Mouse (Mus musculus): Measurements from ENCODE around the gene Ppih. TPM values are rescaled to one million over a fixed set of nuclear protein-coding genes. Genes with fewer than 3 reads are reported as not detected.
"Not testable (repeated sequence)": the region's sequence is repeated elsewhere in the genome, so short reads cannot be mapped to it uniquely, and the experiment has no call there.

Ppih gene
- total RNA-seq, 1 experiment from 2014 or later, result 19.9 TPM

- DNase-seq, result peak; percentile 70
Measured at GRCm38 (mm10) chr4:119292771-119293573, 27.4 kb downstream of the Ppih start.

GRCm38 (mm10) chr4:119291921-119292320 is 28.4 kb downstream of the Ppih start:
- DNase-seq, result no peak

DNA sequence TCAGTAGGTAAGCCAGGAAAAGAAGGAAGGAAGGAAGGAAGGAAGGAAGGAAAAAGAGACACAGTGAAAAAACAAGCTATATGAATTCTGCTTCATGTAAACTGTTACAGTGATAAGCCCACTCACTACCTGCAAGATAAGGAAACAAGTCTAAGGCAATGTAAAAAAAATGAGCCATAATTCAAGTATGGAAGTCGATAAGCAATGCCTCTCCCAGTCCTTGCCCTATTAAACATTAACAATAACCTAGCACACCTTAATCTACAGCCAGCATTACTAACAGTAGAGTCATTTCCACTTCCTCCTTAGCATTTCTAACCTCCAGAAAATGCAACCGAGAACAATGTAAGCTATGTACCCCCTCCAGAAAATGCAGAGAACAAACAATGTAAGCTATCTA is 35.0 kb downstream of the Ppih start:
- no peak for DNase-seq

DNA sequence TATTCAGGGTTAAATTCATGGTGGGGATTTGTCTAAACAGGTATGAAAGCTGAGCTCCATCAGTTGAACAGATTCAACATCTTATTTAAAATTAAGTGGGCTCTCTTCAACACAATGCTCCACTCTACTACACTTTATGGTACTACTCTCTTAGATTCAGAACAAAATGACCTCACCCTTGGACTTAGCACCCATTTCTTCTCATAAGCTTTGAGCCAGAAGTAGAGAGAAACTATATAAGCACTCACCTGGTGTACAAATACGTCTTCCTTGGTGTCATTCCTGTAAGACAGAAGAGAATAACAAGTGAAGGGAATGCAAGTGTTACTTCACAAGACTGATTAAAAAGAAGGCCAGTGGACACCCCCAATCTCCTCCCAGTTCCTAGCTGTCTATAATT is 35.5 kb downstream of the Ppih start:
- DNase-seq, result no peak

DNA sequence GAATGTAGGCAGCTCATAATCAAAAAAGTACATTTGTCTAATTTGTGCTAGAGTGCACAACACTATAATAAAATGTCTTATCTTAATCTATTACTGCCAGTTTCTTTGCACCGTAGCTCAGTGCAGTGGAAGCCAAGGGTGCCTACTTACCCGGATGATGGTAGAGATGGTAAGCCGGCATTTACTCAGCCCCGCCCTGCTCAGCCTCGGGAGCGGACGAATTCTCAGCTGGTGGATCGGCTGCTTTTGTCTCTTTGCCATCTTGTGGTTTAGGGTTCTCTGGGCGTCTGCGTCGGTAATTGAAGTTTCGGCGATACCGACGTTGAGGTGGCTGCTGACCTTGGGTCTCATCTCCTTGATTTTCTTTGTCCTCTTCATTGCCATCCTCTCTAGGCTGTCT is 41.6 kb downstream of the Ppih start:
- DNase-seq, result not testable (repeated sequence)

- no peak for DNase-seq
Measured at GRCm38 (mm10) chr4:119275726-119276125, 44.6 kb downstream of the Ppih start.

GRCm38 (mm10) chr4:119275226-119275625 is 45.1 kb downstream of the Ppih start:
- DNase-seq, result no peak

- no peak for DNase-seq
Measured at GRCm38 (mm10) chr4:119274627-119275026, 45.7 kb downstream of the Ppih start.

DNA sequence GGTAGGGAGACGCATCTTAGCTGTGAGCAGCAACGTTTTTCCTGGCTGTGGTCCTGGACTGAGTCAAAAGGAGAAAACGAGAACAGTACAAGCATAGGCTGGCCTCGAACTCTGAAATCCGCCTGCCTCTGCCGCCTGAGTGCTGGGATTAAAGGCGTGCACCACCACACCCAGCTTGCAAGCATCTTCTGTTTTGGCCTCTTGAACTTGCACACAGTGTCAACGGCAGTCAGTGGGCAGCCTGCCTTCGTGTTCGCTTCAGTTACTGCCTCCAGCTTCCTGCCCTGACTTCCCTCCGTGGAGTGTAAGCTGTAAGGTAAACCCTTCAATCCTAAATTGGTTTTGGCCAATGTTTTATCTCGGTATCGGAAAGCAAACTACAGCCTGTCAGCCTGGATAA is 53.7 kb downstream of the Ppih start:
- no peak for DNase-seq

DNA sequence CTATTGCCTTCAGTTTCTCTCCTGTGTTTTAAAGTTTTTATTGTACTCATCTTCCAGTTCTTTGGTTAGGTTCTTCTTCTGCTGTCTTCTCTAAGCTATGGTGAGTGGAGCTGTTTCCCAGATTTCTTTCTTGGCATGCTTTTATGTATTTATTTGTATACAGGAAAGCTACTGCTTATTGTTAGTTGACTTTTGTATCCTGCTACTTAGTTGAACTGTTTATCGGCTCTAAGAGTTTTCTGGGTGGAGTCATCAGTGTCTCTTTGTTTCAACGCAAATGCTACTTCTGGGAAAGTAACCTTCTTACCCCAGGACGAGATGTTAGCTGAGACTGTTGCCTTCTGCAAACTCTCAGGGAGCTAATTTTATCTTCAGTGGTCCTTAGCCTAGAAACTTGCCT is 56.9 kb downstream of the Ppih start:
- no peak for DNase-seq

GRCm38 (mm10) chr4:119262483-119262882 is 57.9 kb downstream of the Ppih start:
- no peak for DNase-seq

DNA sequence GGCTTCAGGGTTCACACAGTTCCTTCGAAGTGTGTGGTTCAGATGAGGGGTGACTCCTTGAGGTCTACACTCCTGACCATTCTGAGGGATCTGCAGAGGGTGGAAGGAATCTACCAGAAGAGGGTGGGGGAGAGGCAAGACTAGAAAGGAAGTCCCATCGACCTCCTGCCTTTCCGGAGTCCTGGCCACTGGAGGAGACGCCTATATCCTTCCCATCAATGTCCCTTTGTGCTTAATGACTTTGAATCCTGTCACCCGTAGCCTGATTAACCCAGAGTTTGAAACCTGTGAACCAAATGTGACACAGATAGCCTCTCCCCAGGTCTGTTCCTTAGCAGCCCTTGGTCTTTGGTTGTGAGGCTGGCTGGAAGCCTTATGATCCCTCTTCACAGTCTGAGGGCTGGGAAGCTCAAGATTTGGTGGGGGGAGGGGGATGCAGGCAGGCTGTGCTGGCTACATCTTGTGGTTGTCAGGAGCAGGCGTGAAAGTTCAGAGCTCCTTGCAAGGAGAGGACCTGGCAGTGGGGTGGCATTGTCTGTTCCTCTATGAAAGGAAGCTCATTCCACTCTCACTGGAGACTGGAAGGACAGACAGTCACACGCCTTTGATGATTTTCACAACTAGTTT is 59.1 kb downstream of the Ppih start:
- DNase-seq, result no peak

DNA sequence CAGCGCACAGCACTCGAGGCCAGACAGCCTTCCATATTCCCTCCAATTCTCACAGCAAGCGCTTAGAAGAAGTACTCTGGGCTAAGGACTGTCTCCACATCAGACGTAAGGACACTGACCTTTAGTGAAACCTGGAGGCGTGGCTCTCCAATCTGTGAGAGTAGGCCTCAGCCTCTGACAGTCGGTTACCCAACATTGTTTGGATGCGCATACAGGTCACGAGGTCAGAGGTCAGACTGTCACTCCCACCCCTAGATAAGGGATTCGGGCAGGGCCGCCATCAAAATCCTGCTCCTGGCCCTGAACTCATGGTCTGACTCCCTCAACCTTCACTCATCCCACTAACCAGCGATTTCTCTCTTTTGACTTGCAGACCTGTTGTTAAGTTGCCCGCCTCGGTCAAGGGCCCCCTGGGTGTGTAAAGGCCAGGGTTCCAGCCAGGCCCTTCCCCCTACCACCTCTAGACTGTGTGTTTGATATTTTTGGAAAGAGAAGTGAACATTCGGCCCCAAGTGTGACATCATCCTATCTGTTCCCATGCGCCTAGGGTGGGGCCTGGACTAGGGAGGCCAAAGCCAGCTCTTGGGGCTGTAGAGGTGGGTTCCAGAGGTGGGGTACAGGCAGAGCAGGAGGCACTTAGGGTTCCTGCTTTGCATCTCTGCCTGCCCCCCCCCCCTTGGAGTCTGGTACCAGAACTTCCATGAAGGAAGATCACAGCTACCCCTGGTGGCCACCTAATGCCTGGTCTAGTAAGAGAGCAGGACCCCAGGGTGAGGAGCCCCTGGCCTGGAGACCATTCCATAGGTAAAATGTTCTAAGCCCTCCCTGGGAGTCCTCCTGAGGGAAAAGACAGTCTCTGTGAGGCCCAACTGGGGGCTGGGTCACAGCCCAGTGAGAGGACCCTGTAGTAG is 60.7 kb downstream of the Ppih start:
- DNase-seq, result no peak

DNA sequence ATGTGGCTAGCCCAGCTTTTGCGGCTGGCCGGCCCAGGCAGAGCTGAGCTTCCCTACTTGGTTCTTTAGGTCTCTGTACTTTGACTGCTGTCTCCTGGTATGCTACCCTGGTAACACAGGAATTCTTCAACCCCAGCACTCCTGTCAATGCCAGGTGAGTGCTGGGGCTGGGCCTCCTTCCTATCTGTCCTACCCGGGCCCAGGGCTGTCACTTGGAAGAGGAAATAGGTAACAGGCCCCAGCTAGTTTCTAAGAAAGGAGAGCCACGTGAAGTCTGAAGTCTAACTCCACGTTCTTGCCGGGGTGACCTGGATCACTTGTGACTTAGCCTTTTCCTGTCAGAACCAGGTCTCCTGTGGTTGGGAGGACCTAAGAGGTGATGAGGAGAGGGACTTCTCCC is 63.3 kb downstream of the Ppih start:
- DNase-seq, result no peak

DNA sequence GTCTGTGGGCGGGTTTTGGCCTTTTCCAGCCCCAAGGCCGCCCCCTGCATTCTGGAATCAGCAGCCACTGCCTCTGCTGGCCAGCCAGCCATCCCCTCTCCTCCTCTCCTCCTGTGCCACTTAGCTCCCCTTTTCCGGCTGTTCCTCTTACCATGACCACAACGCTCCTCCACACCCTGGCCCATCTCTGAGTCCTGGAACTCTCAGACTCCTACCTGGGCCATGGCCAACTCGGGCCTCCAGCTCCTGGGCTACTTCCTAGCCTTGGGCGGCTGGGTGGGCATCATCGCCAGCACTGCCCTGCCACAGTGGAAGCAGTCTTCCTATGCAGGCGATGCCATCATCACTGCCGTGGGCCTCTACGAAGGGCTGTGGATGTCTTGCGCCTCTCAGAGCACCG is 65.0 kb downstream of the Ppih start, which contains the start of gene Cldn19:
Gene Cldn19, plus strand, starts transcription at position 64 of the 400 bp plus-strand sequence.
- DNase-seq, result no peak

DNA sequence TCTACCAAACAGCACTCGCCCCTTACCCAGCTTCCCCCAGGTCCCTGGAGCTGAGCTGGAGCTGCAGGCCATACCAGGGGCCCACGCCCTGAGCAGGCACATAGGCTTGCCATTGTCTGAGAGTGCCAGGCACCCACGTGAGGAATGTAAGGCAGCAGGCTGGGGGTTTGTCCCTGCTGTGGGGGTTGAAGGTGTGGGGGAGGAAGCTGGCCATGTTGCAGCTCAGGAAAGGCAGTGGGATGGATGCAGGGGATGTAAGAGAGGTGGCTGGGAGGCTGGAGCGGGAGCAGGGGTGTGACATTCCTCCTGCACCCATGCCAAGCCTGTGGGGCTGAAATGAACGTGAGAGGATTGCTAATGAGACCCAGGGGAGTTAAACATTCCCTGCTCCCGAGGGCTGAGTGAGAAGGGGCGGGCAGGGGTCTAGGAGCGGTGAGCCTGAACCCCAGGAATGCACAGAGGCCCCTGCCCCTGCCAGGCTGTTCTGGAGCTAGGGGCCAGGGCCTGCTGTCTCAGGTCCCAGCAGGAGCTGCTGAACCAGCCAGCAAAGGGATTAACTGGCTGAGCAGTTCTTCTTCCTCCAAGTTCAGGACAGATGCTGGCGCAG is 66.2 kb downstream of the Ppih start:
- no peak for DNase-seq

GRCm38 (mm10) chr4:119252025-119252808 is 68.1 kb downstream of the Ppih start:
- DNase-seq, result no peak

Data from adrenal gland, postnatal 14 days (tissue).